Comparison of ENCODE assay signal across 8 mouse cellular contexts in genomic region chr19:8821146-8821545, GRCm38 (mm10). TPM values are rescaled to one million over a fixed set of nuclear protein-coding genes. Genes with fewer than 3 reads are reported as not detected.
DNase-seq lines count a peak whose midpoint lies in the region; ATAC-seq and TF ChIP-seq lines count a peak whose summit lies in the region.

No protein-coding gene starts in this region.

- peak overlapping the region; percentile 100 for H3K27ac ChIP-seq in gastrocnemius, adult 2 months
- peak overlapping the region; percentile 99; the same call in 1 of the 2 replicates for H3K27ac ChIP-seq in hindbrain, postnatal 0 days
- peak overlapping the region; percentile 96 for H3K27ac ChIP-seq in macrophage

- peaks cover 82% of the 10 kb centered on the region for H3K79me2 ChIP-seq in macrophage (ENCODE audit: inconsistent target)

- no peak for DNase-seq in gastrocnemius, adult 2 months
- no peak for DNase-seq in gastrocnemius, adult 8-10 months (ENCODE audit: low spot score in 2 of 2)
- no peak for DNase-seq in G1E (ENCODE audit: low spot score)
- no peak for DNase-seq in hindbrain, postnatal 0 days (ENCODE audit: low spot score)
- DNase-seq in ovary, adult 18-20 months (ENCODE audit: low spot score): no peak
- DNase-seq in ovary, postnatal 10 days (ENCODE audit: low spot score): no peak

- TF ChIP-seq CTCF in gastrocnemius, adult 2 months (IDR thresholded peaks at IDR 0.05): no peak
- TF ChIP-seq CTCF in G1E (IDR thresholded peaks at IDR 0.05; ENCODE audit: low read depth, low read length): no peak
- TF ChIP-seq CTCF in hindbrain, postnatal 0 days (IDR thresholded peaks at IDR 0.05; ENCODE audit: low read depth): no peak

- H3K27me3 ChIP-seq in G1E (ENCODE audit: insufficient read depth, low read length): no peaks in the 10 kb centered on the region
- no peaks in the 10 kb centered on the region for H3K27me3 ChIP-seq in hindbrain, postnatal 0 days (ENCODE audit: insufficient read depth, low read length)

- H3K36me3 ChIP-seq in G1E (replicated peaks): peaks cover 55% of the 10 kb centered on the region
- peaks cover 24% of the 10 kb centered on the region for H3K36me3 ChIP-seq in hindbrain, postnatal 0 days (ENCODE audit: insufficient read depth, low read length)
- H3K36me3 ChIP-seq in macrophage (ENCODE audit: inconsistent target): peaks cover 39% of the 10 kb centered on the region

- no peaks in the 10 kb centered on the region for H3K9me3 ChIP-seq in G1E (replicated peaks)
- H3K9me3 ChIP-seq in hindbrain, postnatal 0 days (ENCODE audit: low read length): no peaks in the 10 kb centered on the region

- peak overlapping the region; percentile 98 for H3K9ac ChIP-seq in hindbrain, postnatal 0 days (replicated peaks; ENCODE audit: low read length)

- WGBS in hindbrain, postnatal 0 days: under 1% methylated on average over 7 of the region's 7 CpGs
- WGBS in macrophage (ENCODE audit: missing documents): 3% methylated on average over 7 of the region's 7 CpGs

- peak overlapping the region; percentile 95 for H3K4me2 ChIP-seq in hindbrain, postnatal 0 days (ENCODE audit: low read depth, low read length)

- H3K4me3 ChIP-seq in gastrocnemius, adult 2 months: peak overlapping the region; percentile 86
- peak overlapping the region; percentile 84 for H3K4me3 ChIP-seq in G1E (ENCODE audit: low read depth, low read length)
- peak overlapping the region; percentile 96 for H3K4me3 ChIP-seq in hindbrain, postnatal 0 days (ENCODE audit: low read length)
- H3K4me3 ChIP-seq in macrophage (ENCODE audit: inconsistent target): peak overlapping the region; percentile 95

- peaks cover 35% of the 10 kb centered on the region for H3K4me1 ChIP-seq in G1E (ENCODE audit: insufficient read depth, low read depth, low read length)
- H3K4me1 ChIP-seq in hindbrain, postnatal 0 days (ENCODE audit: insufficient read depth, low read length): peaks cover 25% of the 10 kb centered on the region

- ATAC-seq in G1E (ENCODE audit: extremely low read depth, insufficient number of reproducible peaks, low FRiP score, poor library complexity, severe bottlenecking): no peak
- ATAC-seq in hindbrain, postnatal 0 days: no peak
- ATAC-seq in CD4-positive, CD25-positive, alpha-beta regulatory T cell, adult 4 months: no peak

- intact Hi-C loops in gastrocnemius, adult 2 months (cut with DNase I): no loop called here

RNA-seq across cellular contexts. Expression of gene Hnrnpul2, which starts 1.3 kb away (rescaled TPM):
- 10 to 100 TPM; 40.1 to 49.4 TPM for total RNA-seq in gastrocnemius, adult 2 months (2021)
- 10 to 100 TPM; 38.1 to 45.6 (median 44.3) TPM for total RNA-seq in gastrocnemius, adult 8-10 months (2022)
- total RNA-seq in G1E (2014; fragmentation: Nextera tagmentation): 75.0 and 82.1 TPM in 2 replicates
- 33.7 and 45.9 TPM in 2 replicates for total RNA-seq in G1E (2017)
- 114 and 136 TPM in 2 replicates for polyA plus RNA-seq in G1E (2012)
- total RNA-seq in hindbrain, postnatal 0 days (2014; rRNA removed): 19.7 and 20.1 TPM in 2 replicates
- polyA plus RNA-seq in hindbrain, postnatal 0 days (2015; fragmentation: Nextera tagmentation; extraction: Ambion mirVana): 5.6 TPM in 2 replicates
- 100 to 1,000 TPM in 16 of 26 experiments, 10 to 100 TPM in 10; 43.1 to 200 (median 123) TPM for total RNA-seq in macrophage (2018; cell fraction: chromatin; rRNA removed)
- total RNA-seq in macrophage (2018; cell fraction: cytosol; rRNA removed): 100 to 1,000 TPM in 1 of 26 experiments, 10 to 100 TPM in 25; 60.4 to 102 (median 80.2) TPM
- 100 to 1,000 TPM in 15 of 26 experiments, 10 to 100 TPM in 11; 61.1 to 164 (median 118) TPM for total RNA-seq in macrophage (2018; cell fraction: nucleus; rRNA removed)
- polyA plus RNA-seq in macrophage (2018): 74.0 to 130 TPM (median 81.5 TPM) in 3 replicates
- 1 to 10 TPM; 4.2 to 6.9 TPM for polyA plus RNA-seq in CD4-positive, CD25-positive, alpha-beta regulatory T cell, adult 4 months (2017; shearing (Covaris generic))

RNA-seq across cellular contexts. Expression of gene Ttc9c, which starts 2.0 kb away (rescaled TPM):
- 10 to 100 TPM; 11.9 to 12.6 TPM for total RNA-seq in gastrocnemius, adult 2 months (2021)
- 10 to 100 TPM; 11.4 to 12.7 (median 11.9) TPM for total RNA-seq in gastrocnemius, adult 8-10 months (2022)
- total RNA-seq in G1E (2014; fragmentation: Nextera tagmentation): 61.6 and 73.9 TPM in 2 replicates
- 74.7 and 76.1 TPM in 2 replicates for total RNA-seq in G1E (2017)
- polyA plus RNA-seq in G1E (2012): 4.7 and 6.9 TPM in 2 replicates
- 41.0 and 55.2 TPM in 2 replicates for total RNA-seq in hindbrain, postnatal 0 days (2014; rRNA removed)
- 41.1 and 42.5 TPM in 2 replicates for polyA plus RNA-seq in hindbrain, postnatal 0 days (2015; fragmentation: Nextera tagmentation; extraction: Ambion mirVana)
- total RNA-seq in macrophage (2018; cell fraction: chromatin; rRNA removed): 100 to 1,000 TPM in 1 of 26 experiments, 10 to 100 TPM in 24, 1 to 10 TPM in 1; 6.5 to 108 (median 37.4) TPM
- total RNA-seq in macrophage (2018; cell fraction: cytosol; rRNA removed): 10 to 100 TPM; 17.1 to 45.4 (median 34.0) TPM
- 10 to 100 TPM; 15.7 to 94.7 (median 44.9) TPM for total RNA-seq in macrophage (2018; cell fraction: nucleus; rRNA removed)
- 25.0 to 30.5 TPM (median 30.3 TPM) in 3 replicates for polyA plus RNA-seq in macrophage (2018)
- 10 to 100 TPM; 41.6 to 59.0 TPM for polyA plus RNA-seq in CD4-positive, CD25-positive, alpha-beta regulatory T cell, adult 4 months (2017; shearing (Covaris generic))

RNA-seq across cellular contexts. Expression of gene AC129217.1, which starts 8.4 kb away (rescaled TPM):
- not detected for total RNA-seq in gastrocnemius, adult 2 months (2021)
- total RNA-seq in gastrocnemius, adult 8-10 months (2022): 1 to 10 TPM in 1 of 4 experiments, not detected in 3; 2.0 TPM
- total RNA-seq in G1E (2014; fragmentation: Nextera tagmentation): not detected in 2 replicates
- 3.4 and 3.7 TPM in 2 replicates for total RNA-seq in G1E (2017)
- 102 and 115 TPM in 2 replicates for polyA plus RNA-seq in G1E (2012)
- total RNA-seq in hindbrain, postnatal 0 days (2014; rRNA removed): not detected in 2 replicates
- not detected in 2 replicates for polyA plus RNA-seq in hindbrain, postnatal 0 days (2015; fragmentation: Nextera tagmentation; extraction: Ambion mirVana)
- total RNA-seq in macrophage (2018; cell fraction: chromatin; rRNA removed): 10 to 100 TPM in 1 of 26 experiments, 1 to 10 TPM in 9, not detected in 16; 2.4 to 11.6 (median 4.0) TPM
- 1 to 10 TPM in 12 of 26 experiments, not detected in 14; 1.3 to 9.4 (median 2.9) TPM for total RNA-seq in macrophage (2018; cell fraction: cytosol; rRNA removed)
- total RNA-seq in macrophage (2018; cell fraction: nucleus; rRNA removed): 1 to 10 TPM in 6 of 26 experiments, not detected in 20; 1.3 to 2.8 (median 1.9) TPM
- polyA plus RNA-seq in macrophage (2018): 44.3 TPM in 1 of 3 replicates, not detected in the others
- polyA plus RNA-seq in CD4-positive, CD25-positive, alpha-beta regulatory T cell, adult 4 months (2017; shearing (Covaris generic)): not detected

RNA-seq across cellular contexts. Expression of gene Bscl2, which starts 16.1 kb away (rescaled TPM):
- 10 to 100 TPM; 16.8 to 18.4 TPM for total RNA-seq in gastrocnemius, adult 2 months (2021)
- total RNA-seq in gastrocnemius, adult 8-10 months (2022): 10 to 100 TPM; 14.7 to 23.9 (median 20.0) TPM
- 17.0 and 20.5 TPM in 2 replicates for total RNA-seq in G1E (2014; fragmentation: Nextera tagmentation)
- total RNA-seq in G1E (2017): 5.5 and 6.6 TPM in 2 replicates
- 6.5 and 9.0 TPM in 2 replicates for polyA plus RNA-seq in G1E (2012)
- total RNA-seq in hindbrain, postnatal 0 days (2014; rRNA removed): 132 and 146 TPM in 2 replicates
- 104 and 107 TPM in 2 replicates for polyA plus RNA-seq in hindbrain, postnatal 0 days (2015; fragmentation: Nextera tagmentation; extraction: Ambion mirVana)
- total RNA-seq in macrophage (2018; cell fraction: chromatin; rRNA removed): 10 to 100 TPM in 24 of 26 experiments, 1 to 10 TPM in 2; 8.7 to 57.3 (median 25.0) TPM
- 100 to 1,000 TPM in 6 of 26 experiments, 10 to 100 TPM in 20; 63.2 to 119 (median 80.1) TPM for total RNA-seq in macrophage (2018; cell fraction: cytosol; rRNA removed)
- total RNA-seq in macrophage (2018; cell fraction: nucleus; rRNA removed): 10 to 100 TPM; 22.3 to 69.1 (median 42.1) TPM
- polyA plus RNA-seq in macrophage (2018): 72.1 to 121 TPM (median 102 TPM) in 3 replicates
- 10 to 100 TPM; 86.8 to 98.9 TPM for polyA plus RNA-seq in CD4-positive, CD25-positive, alpha-beta regulatory T cell, adult 4 months (2017; shearing (Covaris generic))

RNA-seq across cellular contexts. Expression of gene Gng3, which starts 17.8 kb away (rescaled TPM):
- not detected for total RNA-seq in gastrocnemius, adult 2 months (2021)
- total RNA-seq in gastrocnemius, adult 8-10 months (2022): not detected
- total RNA-seq in G1E (2014; fragmentation: Nextera tagmentation) (not detected in 2 replicates), G1E (2017) (0.11 TPM in 1 of 2 replicates, not detected in the other)
- polyA plus RNA-seq in G1E (2012) (not detected in 2 replicates), macrophage (2018) (not detected in 3 replicates)
- 93.2 and 99.7 TPM in 2 replicates for total RNA-seq in hindbrain, postnatal 0 days (2014; rRNA removed)
- 591 and 626 TPM in 2 replicates for polyA plus RNA-seq in hindbrain, postnatal 0 days (2015; fragmentation: Nextera tagmentation; extraction: Ambion mirVana)
- under 1 TPM in 2 of 26 experiments, not detected in 24; 0.33 to 0.43 TPM for total RNA-seq in macrophage (2018; cell fraction: chromatin; rRNA removed)
- total RNA-seq in macrophage (2018; cell fraction: cytosol; rRNA removed): under 1 TPM in 2 of 26 experiments, not detected in 24; 0.09 to 0.10 TPM
- under 1 TPM in 5 of 26 experiments, not detected in 21; 0.23 to 0.58 (median 0.33) TPM for total RNA-seq in macrophage (2018; cell fraction: nucleus; rRNA removed)
- polyA plus RNA-seq in CD4-positive, CD25-positive, alpha-beta regulatory T cell, adult 4 months (2017; shearing (Covaris generic)): 1 to 10 TPM in 1 of 2 experiments, under 1 TPM in 1; 0.91 to 1.4 TPM
